Mouse (Mus musculus) urinary bladder, postnatal 14 days (tissue): ENCODE data around the gene Ppbp.
"Not testable (repeated sequence)": the region's sequence is repeated elsewhere in the genome, so short reads cannot be mapped to it uniquely, and the experiment has no call there.

Source experiments
- DNase-seq: peaks from one replicate; pipeline ENCODE4 v3.0.0; 2021; ENCODE audit warnings: low spot score

Ppbp gene

GRCm38 (mm10) chr5:90788114-90788513, 19.8 kb downstream of the Ppbp start:
- DNase-seq: no peak

DNA sequence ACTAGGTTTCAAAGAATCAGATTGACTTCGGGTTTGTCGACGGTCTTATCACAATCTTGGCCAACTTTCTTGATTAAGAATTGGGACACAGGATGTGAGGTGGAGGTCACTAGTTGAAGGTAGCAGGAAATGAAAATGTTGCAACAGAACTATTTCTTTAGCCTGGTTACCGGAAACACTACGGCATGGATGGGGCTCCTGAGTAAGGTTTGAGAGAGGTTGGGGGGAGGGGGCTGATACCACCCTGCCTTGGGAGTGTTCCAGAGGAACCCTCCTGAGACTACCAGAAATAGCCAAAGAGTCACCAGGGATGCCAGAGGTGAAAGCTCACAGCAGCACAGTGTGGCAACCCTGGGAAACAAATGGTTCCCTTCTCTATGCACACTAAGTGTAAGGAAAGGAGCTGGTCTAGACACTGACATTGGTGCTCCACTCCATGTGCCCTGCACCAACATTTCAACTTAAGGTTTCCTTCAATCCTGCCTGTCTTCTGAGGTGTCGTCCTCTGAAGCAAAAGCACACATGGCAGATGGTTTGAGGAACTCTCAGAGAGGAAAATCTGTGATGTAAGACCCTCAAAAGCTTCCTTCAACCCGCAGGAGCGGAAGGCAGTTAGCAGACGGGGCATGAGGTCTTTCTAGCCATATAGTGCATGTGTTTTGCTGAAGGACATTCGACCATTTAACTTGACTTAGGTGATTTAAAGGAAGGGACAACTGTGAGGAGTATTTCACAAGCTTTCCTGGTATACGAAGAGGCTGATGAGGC, 21.2 kb downstream of the Ppbp start:
- no peak for DNase-seq

GRCm38 (mm10) chr5:90790074-90790502, 21.8 kb downstream of the Ppbp start:
- no peak for DNase-seq

- DNase-seq: no peak
Measured at GRCm38 (mm10) chr5:90794195-90794625, 25.9 kb downstream of the Ppbp start, which contains the start of gene Cxcl15. TSS of gene Cxcl15 (plus strand) at chr5:90794534.

- not testable (repeated sequence) for DNase-seq
Measured at GRCm38 (mm10) chr5:90795392-90795791, 27.1 kb downstream of the Ppbp start.

DNA sequence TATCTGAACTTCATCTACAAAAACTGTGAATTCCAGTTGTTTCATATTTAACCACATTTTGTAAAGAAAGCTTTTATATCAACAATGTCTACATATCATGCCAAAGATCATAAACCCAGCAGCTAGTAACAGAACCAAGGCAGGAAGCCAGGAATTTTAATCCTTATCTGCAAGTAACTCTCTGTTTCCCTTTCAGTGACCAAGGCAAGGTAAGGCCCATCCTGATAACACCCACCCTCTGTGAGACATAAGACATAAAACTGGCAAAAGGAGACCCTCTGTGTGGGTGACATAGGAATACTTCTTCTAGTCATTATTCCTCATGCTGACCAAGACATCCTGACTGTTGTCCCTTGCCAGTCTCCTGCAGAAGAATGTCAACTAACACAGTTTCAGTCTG, 36.3 kb downstream of the Ppbp start:
- no peak for DNase-seq

GRCm38 (mm10) chr5:90806050-90806449, 37.7 kb downstream of the Ppbp start:
- no peak for DNase-seq

DNA sequence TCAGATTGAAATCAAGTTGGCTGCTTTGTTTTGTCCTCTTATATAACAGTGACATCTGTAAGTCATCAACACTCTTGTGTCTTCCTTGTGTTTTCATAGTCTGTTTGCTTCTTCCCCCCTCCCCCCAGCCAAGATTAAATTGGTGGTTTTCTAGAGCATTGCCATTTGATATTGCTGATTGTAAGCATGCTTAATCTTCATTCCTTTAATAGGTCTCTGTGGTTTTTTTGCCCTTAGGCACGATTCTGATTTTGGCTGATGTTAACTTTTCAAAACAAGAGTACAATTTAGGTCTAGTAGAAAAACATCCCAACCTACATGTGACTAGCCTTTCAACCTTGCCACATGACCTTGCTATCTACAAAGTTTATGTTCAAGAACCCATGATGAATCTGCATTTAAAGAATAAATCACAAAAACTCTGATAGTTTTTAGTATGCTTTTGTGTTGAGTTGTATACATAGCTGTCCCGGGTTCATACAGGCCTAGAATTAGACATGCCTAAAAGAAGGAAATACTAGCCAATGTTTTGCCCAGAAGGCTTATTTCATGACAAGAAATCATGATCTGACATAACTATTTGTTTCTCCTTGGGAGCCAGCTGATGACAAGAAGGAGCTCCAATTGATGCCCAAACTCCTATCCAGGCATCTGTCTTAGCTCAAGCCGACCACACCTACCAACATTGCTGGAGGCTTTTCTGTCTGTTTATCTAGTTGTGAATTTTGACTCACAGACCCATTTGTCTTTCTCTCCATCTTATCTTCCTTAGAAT, 39.0 kb downstream of the Ppbp start:
- no peak for DNase-seq
